Mouse (Mus musculus) ovary, adult 2 months (tissue): ENCODE measurements around the gene Gm47289. TPM values are rescaled to one million over a fixed set of nuclear protein-coding genes. Genes with fewer than 3 reads are reported as not detected.

ENCODE experiments used
- polyA plus RNA-seq: library from polyadenylated mRNA; depleted of rRNA; stranded (reverse); fragments of >200 nt; gene quantifications from 2 replicates; pipeline ENCODE4 v1.2.3, GENCODE M21; 2012; rRNA removed

The Gm47289 gene
- polyA plus RNA-seq, result not detected in 2 replicates

GRCm38 (mm10) chr9:119158861-119159260 lies at the start of gene Gm47289:
Gm47289 (plus strand) TSS chr9:119159161.

GRCm38 (mm10) chr9:119156278-119157201 lies 2.4 kb upstream of the Gm47289 start, which contains the start of gene Acaa1b:
Acaa1b (minus strand) TSS chr9:119157093.

GRCm38 (mm10) chr9:119208998-119209397 lies 50.0 kb downstream of the Gm47289 start, which contains the start of gene Slc22a13:
Slc22a13 (minus strand) TSS chr9:119209098.

Other genes starting within 250 kb of the Gm47289 start
- 27.2 TPM in 2 replicates for gene Ctdspl, start 232.7 kb upstream of the Gm47289 start, polyA plus RNA-seq
- gene Vill, start 106.4 kb upstream of the Gm47289 start, polyA plus RNA-seq, result 24.1 and 26.6 TPM in 2 replicates
- gene Plcd1, start 65.7 kb upstream of the Gm47289 start, polyA plus RNA-seq, result 59.6 and 63.2 TPM in 2 replicates
- 8.1 and 9.0 TPM in 2 replicates for gene Dlec1, start 56.7 kb upstream of the Gm47289 start, polyA plus RNA-seq
- 7.4 and 9.5 TPM in 2 replicates for gene Acaa1b, start 2.1 kb upstream of the Gm47289 start, polyA plus RNA-seq
- gene Slc22a13, start 49.9 kb downstream of the Gm47289 start, polyA plus RNA-seq, result 0.10 TPM in 1 of 2 replicates, not detected in the other
- 15.3 and 15.6 TPM in 2 replicates for gene Oxsr1, start 163.3 kb downstream of the Gm47289 start, polyA plus RNA-seq
- gene Acaa1a, start 180.5 kb downstream of the Gm47289 start, polyA plus RNA-seq, result 296 and 538 TPM in 2 replicates
- 22.3 and 26.2 TPM in 2 replicates for gene Myd88, start 182.2 kb downstream of the Gm47289 start, polyA plus RNA-seq
- 7.1 and 12.7 TPM in 2 replicates for gene Xylb, start 198.2 kb downstream of the Gm47289 start, polyA plus RNA-seq
- gene Slc22a14, start 206.4 kb downstream of the Gm47289 start, polyA plus RNA-seq, result 0.20 and 0.30 TPM in 2 replicates
- 11.3 and 13.3 TPM in 2 replicates for gene Acvr2b, start 243.0 kb downstream of the Gm47289 start, polyA plus RNA-seq